Mouse (Mus musculus): Measurements from ENCODE around the gene Pard3. TPM values are rescaled to one million over a fixed set of nuclear protein-coding genes. Genes with fewer than 3 reads are reported as not detected.

Pard3 gene
- polyA plus RNA-seq, 1 experiment: 10.4 TPM

GRCm38 (mm10) chr8:127525673-127526072, 462.0 kb downstream of the Pard3 start:
- DNase-seq: no peak
- H3K4me3 ChIP-seq (ENCODE audit: control insufficient read depth, insufficient read depth, low read length): no peak overlapping the region
- no peaks in the 10 kb centered on the region for H3K4me1 ChIP-seq (replicated peaks; ENCODE audit: control insufficient read depth, insufficient read depth, low read length)
- H3K27ac ChIP-seq (ENCODE audit: control insufficient read depth, insufficient read depth, low read length): no peak overlapping the region
- no peaks in the 10 kb centered on the region for H3K27me3 ChIP-seq (ENCODE audit: control insufficient read depth, insufficient read depth, low read length)
- TF ChIP-seq POLR2A (IDR thresholded peaks at IDR 0.05; ENCODE audit: control insufficient read depth, extremely low read depth, insufficient read depth, low read length, poor library complexity) (no peak), CTCF (IDR thresholded peaks at IDR 0.05; ENCODE audit: borderline replicate concordance, control insufficient read depth, extremely low read depth, insufficient read depth, low read length, poor library complexity) (no peak)
- H3K36me3 ChIP-seq (ENCODE audit: control insufficient read depth, insufficient read depth, low read length): no peaks in the 10 kb centered on the region
- 83% methylated on average over 4 of the region's 4 CpGs for WGBS

- Histone ChIP-seq H3K27ac (ENCODE audit: control insufficient read depth, insufficient read depth, low read length) (no peak overlapping the region), H3K36me3 (ENCODE audit: control insufficient read depth, insufficient read depth, low read length) (no peaks in the 10 kb centered on the region), H3K4me3 (ENCODE audit: control insufficient read depth, insufficient read depth, low read length) (no peak overlapping the region), H3K27me3 (ENCODE audit: control insufficient read depth, insufficient read depth, low read length) (no peaks in the 10 kb centered on the region), H3K4me1 (replicated peaks; ENCODE audit: control insufficient read depth, insufficient read depth, low read length) (no peaks in the 10 kb centered on the region)
- no peak for TF ChIP-seq CTCF (IDR thresholded peaks at IDR 0.05; ENCODE audit: borderline replicate concordance, control insufficient read depth, extremely low read depth, insufficient read depth, low read length, poor library complexity)
- no peak for TF ChIP-seq POLR2A (IDR thresholded peaks at IDR 0.05; ENCODE audit: control insufficient read depth, extremely low read depth, insufficient read depth, low read length, poor library complexity)
- no peak for DNase-seq
- 100% methylated on average over 2 of the region's 2 CpGs for WGBS
Observed at GRCm38 (mm10) chr8:127528315-127528714, 464.6 kb downstream of the Pard3 start.

GRCm38 (mm10) chr8:127529746-127530145, 466.1 kb downstream of the Pard3 start:
- Histone ChIP-seq H3K27ac (ENCODE audit: control insufficient read depth, insufficient read depth, low read length) (no peak overlapping the region), H3K4me1 (replicated peaks; ENCODE audit: control insufficient read depth, insufficient read depth, low read length) (no peaks in the 10 kb centered on the region), H3K36me3 (ENCODE audit: control insufficient read depth, insufficient read depth, low read length) (no peaks in the 10 kb centered on the region), H3K27me3 (ENCODE audit: control insufficient read depth, insufficient read depth, low read length) (no peaks in the 10 kb centered on the region), H3K4me3 (ENCODE audit: control insufficient read depth, insufficient read depth, low read length) (no peak overlapping the region)
- TF ChIP-seq POLR2A (IDR thresholded peaks at IDR 0.05; ENCODE audit: control insufficient read depth, extremely low read depth, insufficient read depth, low read length, poor library complexity) (no peak), CTCF (IDR thresholded peaks at IDR 0.05; ENCODE audit: borderline replicate concordance, control insufficient read depth, extremely low read depth, insufficient read depth, low read length, poor library complexity) (no peak)
- 97% methylated on average over 2 of the region's 2 CpGs for WGBS
- DNase-seq: no peak

- WGBS: 93% methylated on average over 3 of the region's 3 CpGs
- DNase-seq: no peak
Observed at GRCm38 (mm10) chr8:127531866-127532265, 468.2 kb downstream of the Pard3 start.

GRCm38 (mm10) chr8:127534789-127535188, 471.1 kb downstream of the Pard3 start:
- Histone ChIP-seq H3K4me3 (ENCODE audit: control insufficient read depth, insufficient read depth, low read length) (no peak overlapping the region), H3K4me1 (replicated peaks; ENCODE audit: control insufficient read depth, insufficient read depth, low read length) (no peaks in the 10 kb centered on the region), H3K36me3 (ENCODE audit: control insufficient read depth, insufficient read depth, low read length) (no peaks in the 10 kb centered on the region), H3K27ac (ENCODE audit: control insufficient read depth, insufficient read depth, low read length) (no peak overlapping the region), H3K27me3 (ENCODE audit: control insufficient read depth, insufficient read depth, low read length) (no peaks in the 10 kb centered on the region)
- DNase-seq: no peak
- TF ChIP-seq POLR2A (IDR thresholded peaks at IDR 0.05; ENCODE audit: control insufficient read depth, extremely low read depth, insufficient read depth, low read length, poor library complexity): no peak
- no peak for TF ChIP-seq CTCF (IDR thresholded peaks at IDR 0.05; ENCODE audit: borderline replicate concordance, control insufficient read depth, extremely low read depth, insufficient read depth, low read length, poor library complexity)
- 88% methylated on average over 3 of the region's 3 CpGs for WGBS

More at GRCm38 (mm10) chr8:127531866-127532265, 468.2 kb downstream of the Pard3 start:
- Histone ChIP-seq H3K4me1 (replicated peaks; ENCODE audit: control insufficient read depth, insufficient read depth, low read length) (no peaks in the 10 kb centered on the region), H3K36me3 (ENCODE audit: control insufficient read depth, insufficient read depth, low read length) (no peaks in the 10 kb centered on the region), H3K4me3 (ENCODE audit: control insufficient read depth, insufficient read depth, low read length) (no peak overlapping the region), H3K27me3 (ENCODE audit: control insufficient read depth, insufficient read depth, low read length) (no peaks in the 10 kb centered on the region), H3K27ac (ENCODE audit: control insufficient read depth, insufficient read depth, low read length) (no peak overlapping the region)
- TF ChIP-seq POLR2A (IDR thresholded peaks at IDR 0.05; ENCODE audit: control insufficient read depth, extremely low read depth, insufficient read depth, low read length, poor library complexity): no peak
- no peak for TF ChIP-seq CTCF (IDR thresholded peaks at IDR 0.05; ENCODE audit: borderline replicate concordance, control insufficient read depth, extremely low read depth, insufficient read depth, low read length, poor library complexity)

- Histone ChIP-seq H3K4me1 (replicated peaks; ENCODE audit: control insufficient read depth, insufficient read depth, low read length) (no peaks in the 10 kb centered on the region), H3K27ac (ENCODE audit: control insufficient read depth, insufficient read depth, low read length) (no peak overlapping the region), H3K36me3 (ENCODE audit: control insufficient read depth, insufficient read depth, low read length) (no peaks in the 10 kb centered on the region), H3K27me3 (ENCODE audit: control insufficient read depth, insufficient read depth, low read length) (no peaks in the 10 kb centered on the region), H3K4me3 (ENCODE audit: control insufficient read depth, insufficient read depth, low read length) (no peak overlapping the region)
- 94% methylated on average over 8 of the region's 8 CpGs for WGBS
- TF ChIP-seq POLR2A (IDR thresholded peaks at IDR 0.05; ENCODE audit: control insufficient read depth, extremely low read depth, insufficient read depth, low read length, poor library complexity) (no peak), CTCF (IDR thresholded peaks at IDR 0.05; ENCODE audit: borderline replicate concordance, control insufficient read depth, extremely low read depth, insufficient read depth, low read length, poor library complexity) (no peak)
- DNase-seq: no peak
Observed at GRCm38 (mm10) chr8:127535192-127535845, 471.6 kb downstream of the Pard3 start.

GRCm38 (mm10) chr8:127535846-127536220, 472.1 kb downstream of the Pard3 start:
- TF ChIP-seq POLR2A (IDR thresholded peaks at IDR 0.05; ENCODE audit: control insufficient read depth, extremely low read depth, insufficient read depth, low read length, poor library complexity): no peak
- no peak for TF ChIP-seq CTCF (IDR thresholded peaks at IDR 0.05; ENCODE audit: borderline replicate concordance, control insufficient read depth, extremely low read depth, insufficient read depth, low read length, poor library complexity)
- Histone ChIP-seq H3K4me3 (ENCODE audit: control insufficient read depth, insufficient read depth, low read length) (no peak overlapping the region), H3K36me3 (ENCODE audit: control insufficient read depth, insufficient read depth, low read length) (no peaks in the 10 kb centered on the region), H3K27ac (ENCODE audit: control insufficient read depth, insufficient read depth, low read length) (no peak overlapping the region), H3K4me1 (replicated peaks; ENCODE audit: control insufficient read depth, insufficient read depth, low read length) (no peaks in the 10 kb centered on the region), H3K27me3 (ENCODE audit: control insufficient read depth, insufficient read depth, low read length) (no peaks in the 10 kb centered on the region)
- WGBS: 88% methylated on average over 1 of the region's 1 CpGs
- DNase-seq: no peak
